Mouse (Mus musculus): ENCODE measurements around the gene Gm826.

DNA sequence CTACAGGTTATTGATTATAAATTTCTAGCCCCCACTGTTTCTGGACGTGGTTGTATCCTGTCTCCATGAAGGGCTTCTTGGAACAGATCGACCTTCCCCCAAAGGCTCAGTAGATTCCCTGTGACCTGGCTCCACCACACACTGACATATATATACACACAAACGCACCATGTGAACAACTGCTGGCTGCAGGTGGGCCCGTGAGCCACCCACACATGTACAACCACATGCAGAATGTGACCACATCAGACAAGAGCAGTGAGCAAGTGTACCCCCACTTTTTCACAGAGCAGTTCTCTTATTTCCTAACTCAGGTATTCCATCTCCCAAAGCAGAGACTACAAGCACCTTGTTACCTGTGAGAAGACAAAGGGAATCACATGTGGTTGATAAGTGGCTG lies 6.2 kb downstream of the Gm826 start:
- TF ChIP-seq CTCF (IDR thresholded peaks at IDR 0.05; ENCODE audit: low read depth, low read length) = no peak
- no peak for TF ChIP-seq POLR2A (IDR thresholded peaks at IDR 0.05; ENCODE audit: insufficient read depth, low read length)
